Mouse (Mus musculus) hindbrain, embryonic 13.5 days (tissue): ENCODE measurements around the gene Map2. TPM values are rescaled to one million over a fixed set of nuclear protein-coding genes. Genes with fewer than 3 reads are reported as not detected.

Experiments
- ATAC-seq: fragments of 200-750 bp; cut with Nextera tagmentation; 2 replicates; pipeline ENCODE4 v1.8.0; 2017; ENCODE audit warnings: moderate TSS enrichment; ENCODE audit not compliant: low FRiP score
- H3K27ac ChIP-seq: fragments of 300-500 bp; sonication (generic); 2 replicates; pipeline ENCODE4 v1.5.1; 2015; ENCODE audit warnings: inconsistent platforms, mild to moderate bottlenecking, moderate library complexity
- H3K27me3 ChIP-seq: fragments of 300-500 bp; sonication (generic); 2 replicates; pipeline ENCODE4 v1.6.1; 2015; ENCODE audit warnings: mild to moderate bottlenecking, inconsistent platforms
- H3K36me3 ChIP-seq: fragments of 300-500 bp; sonication (generic); 2 replicates; pipeline ENCODE4 v1.6.1; 2015; ENCODE audit warnings: mild to moderate bottlenecking, inconsistent platforms
- H3K4me1 ChIP-seq: fragments of 300-500 bp; sonication (generic); replicated peaks from 2 replicates; pipeline ENCODE4 v1.6.1; 2015; ENCODE audit warnings: inconsistent platforms
- H3K4me2 ChIP-seq: fragments of 300-500 bp; sonication (generic); 2 replicates; pipeline ENCODE4 v1.6.1; 2015; ENCODE audit warnings: inconsistent platforms, mild to moderate bottlenecking, moderate library complexity
- H3K4me3 ChIP-seq: fragments of 300-500 bp; sonication (generic); 2 replicates; pipeline ENCODE4 v1.5.1; 2015; ENCODE audit warnings: mild to moderate bottlenecking, inconsistent platforms
- H3K9ac ChIP-seq: fragments of 300-500 bp; sonication (generic); 2 replicates; pipeline ENCODE4 v1.6.1; 2015; ENCODE audit warnings: mild to moderate bottlenecking, inconsistent platforms
- H3K9me3 ChIP-seq: fragments of 300-500 bp; sonication (generic); 2 replicates; pipeline ENCODE4 v1.6.1; 2016; ENCODE audit warnings: inconsistent platforms
- WGBS: fragments of 180-500 bp; shearing (Covaris S2); methylation state at CpG from one replicate; pipeline ENCODE4 v1.1.7; 2015; 5-methylcytosine and 5-hydroxymethylcytosine counted together
- polyA plus RNA-seq: library from polyadenylated mRNA; unstranded; fragments of >200 nt; fragmentation: Nextera tagmentation; extraction: Ambion mirVana; gene quantifications from 2 replicates; pipeline ENCODE4 v1.2.1, GENCODE M21; 2015

The Map2 gene
- polyA plus RNA-seq, 1 experiment from 2014 or later, result 445 TPM

- WGBS, result 73% methylated on average over 4 of the region's 4 CpGs
- no peaks in the 10 kb centered on the region for H3K9me3 ChIP-seq
- no peak overlapping the region for H3K4me2 ChIP-seq
- no peak overlapping the region for H3K9ac ChIP-seq
- no peak overlapping the region for H3K4me3 ChIP-seq
- 0 out of 2 replicates have a peak overlapping the region, but pooled peaks have one; percentile 26 for H3K27ac ChIP-seq
- peaks cover 17% of the 10 kb centered on the region for H3K4me1 ChIP-seq
- H3K27me3 ChIP-seq, result no peaks in the 10 kb centered on the region
- no peak for ATAC-seq
- peaks cover 43% of the 10 kb centered on the region for H3K36me3 ChIP-seq
Observed at GRCm38 (mm10) chr1:66365600-66365999, 190.5 kb downstream of the Map2 start.

DNA sequence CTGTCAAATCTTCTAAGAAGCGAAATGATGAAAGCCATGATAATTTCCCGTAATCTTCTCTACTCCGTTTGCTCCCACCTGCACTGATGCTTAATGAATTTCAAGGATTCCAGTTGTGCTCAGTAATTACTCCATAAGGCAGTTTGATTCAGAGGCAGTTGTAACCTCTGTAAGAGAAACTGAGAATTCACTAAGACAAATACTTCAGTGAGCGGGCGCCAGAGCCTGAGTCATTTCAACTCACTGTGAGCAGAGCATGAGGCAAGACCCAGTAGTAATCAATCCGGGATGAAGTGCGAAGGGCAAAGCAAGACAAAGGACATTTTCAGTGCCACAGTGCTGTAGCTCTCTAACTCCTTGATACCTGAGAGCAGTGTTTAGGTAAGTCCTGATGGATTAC, 194.4 kb downstream of the Map2 start:
- ATAC-seq, result no peak
- no peak overlapping the region for H3K4me2 ChIP-seq
- H3K9me3 ChIP-seq, result no peaks in the 10 kb centered on the region
- peaks cover 39% of the 10 kb centered on the region for H3K36me3 ChIP-seq
- H3K4me3 ChIP-seq, result no peak overlapping the region
- H3K9ac ChIP-seq, result no peak overlapping the region
- H3K27me3 ChIP-seq, result no peaks in the 10 kb centered on the region
- H3K4me1 ChIP-seq, result 0 out of 2 replicates have a peak, but pooled peaks cover 2% of the 10 kb centered on the region
- H3K27ac ChIP-seq, result peak overlapping the region; percentile 52; the same call in 1 of the 2 replicates
- 79% methylated on average over 7 of the region's 7 CpGs for WGBS

DNA sequence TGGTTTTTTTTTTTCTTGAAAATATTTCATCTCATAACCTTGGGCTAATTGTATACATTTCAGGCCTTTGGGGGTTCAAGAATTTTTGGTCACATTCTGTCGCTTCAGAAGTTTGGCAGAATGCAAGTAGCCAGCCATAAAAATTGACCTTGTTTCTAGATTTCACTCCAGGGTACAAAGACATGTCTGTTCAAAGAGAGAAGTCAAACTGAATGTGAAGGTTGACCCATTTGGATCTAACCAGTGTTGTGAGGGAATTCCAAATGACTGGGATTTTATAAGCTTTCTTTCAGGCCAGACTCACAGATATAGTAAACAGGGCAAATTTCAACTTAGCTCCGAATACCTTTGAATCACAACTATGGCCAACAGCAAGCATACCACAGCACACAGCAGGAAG, 196.3 kb downstream of the Map2 start:
- Histone ChIP-seq H3K4me1 (no peaks in the 10 kb centered on the region), H3K9me3 (no peaks in the 10 kb centered on the region), H3K36me3 (peaks cover 26% of the 10 kb centered on the region), H3K27ac (no peak overlapping the region), H3K4me2 (no peak overlapping the region), H3K4me3 (no peak overlapping the region), H3K9ac (no peak overlapping the region), H3K27me3 (no peaks in the 10 kb centered on the region)
- no peak for ATAC-seq
- WGBS, result 75% methylated on average over 2 of the region's 2 CpGs

DNA sequence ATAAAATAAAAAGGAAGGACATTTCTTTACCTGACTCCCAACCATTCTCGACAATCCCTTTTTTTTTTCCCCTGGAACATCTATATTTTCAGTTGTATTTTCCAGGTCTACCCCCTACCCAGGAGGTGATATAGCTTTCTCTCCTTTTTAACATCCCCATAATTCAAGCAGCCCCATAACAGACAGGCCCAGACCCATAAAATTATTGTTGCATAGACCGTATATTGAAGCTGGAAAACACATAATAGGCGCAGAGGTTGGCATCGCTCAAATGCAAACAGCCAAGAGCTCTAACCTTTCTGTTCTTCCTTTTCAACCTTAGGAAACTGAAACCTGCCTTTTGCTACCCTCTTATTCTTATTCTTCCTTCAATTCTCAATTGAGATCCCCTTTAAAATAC, 211.2 kb downstream of the Map2 start:
- Histone ChIP-seq H3K27me3 (no peaks in the 10 kb centered on the region), H3K36me3 (peaks cover 4% of the 10 kb centered on the region), H3K4me1 (peaks cover 47% of the 10 kb centered on the region), H3K9ac (peak overlapping the region; percentile 60), H3K9me3 (no peaks in the 10 kb centered on the region), H3K27ac (peak overlapping the region; percentile 97), H3K4me3 (peak overlapping the region; percentile 42), H3K4me2 (peak overlapping the region; percentile 57)
- peak; percentile 57 for ATAC-seq
- WGBS, result 34% methylated on average over 4 of the region's 4 CpGs

- Histone ChIP-seq H3K4me2 (peak overlapping the region; percentile 57), H3K4me3 (peak overlapping the region; percentile 42), H3K36me3 (peaks cover 4% of the 10 kb centered on the region; the same call in 1 of the 2 replicates), H3K27me3 (no peaks in the 10 kb centered on the region), H3K4me1 (peaks cover 47% of the 10 kb centered on the region), H3K9ac (peak overlapping the region; percentile 60), H3K9me3 (no peaks in the 10 kb centered on the region), H3K27ac (peak overlapping the region; percentile 97)
- 16% methylated on average over 10 of the region's 10 CpGs for WGBS
- peak; percentile 96 for ATAC-seq
Observed at GRCm38 (mm10) chr1:66386751-66387452, 211.8 kb downstream of the Map2 start.

- peak; percentile 52 for ATAC-seq
- Histone ChIP-seq H3K4me2 (peak overlapping the region; percentile 55), H3K36me3 (no peaks in the 10 kb centered on the region), H3K9me3 (no peaks in the 10 kb centered on the region), H3K4me1 (peaks cover 47% of the 10 kb centered on the region), H3K4me3 (peak overlapping the region; percentile 30), H3K27ac (peak overlapping the region; percentile 87), H3K27me3 (no peaks in the 10 kb centered on the region), H3K9ac (peak overlapping the region; percentile 60)
- WGBS, result 24% methylated on average over 8 of the region's 8 CpGs
Observed at GRCm38 (mm10) chr1:66388561-66388960, 213.5 kb downstream of the Map2 start.

GRCm38 (mm10) chr1:66394944-66395637, 220.0 kb downstream of the Map2 start:
- WGBS, result 30% methylated on average over 8 of the region's 8 CpGs
- Histone ChIP-seq H3K27me3 (no peaks in the 10 kb centered on the region), H3K4me3 (no peak overlapping the region), H3K4me1 (peaks cover 32% of the 10 kb centered on the region), H3K4me2 (peak overlapping the region; percentile 16; the same call in 1 of the 2 replicates), H3K9ac (no peak overlapping the region), H3K9me3 (no peaks in the 10 kb centered on the region), H3K27ac (peak overlapping the region; percentile 55), H3K36me3 (peaks cover 7% of the 10 kb centered on the region)
- ATAC-seq, result no peak

GRCm38 (mm10) chr1:66395826-66396225, 220.8 kb downstream of the Map2 start:
- Histone ChIP-seq H3K9ac (no peak overlapping the region), H3K4me3 (no peak overlapping the region), H3K27me3 (no peaks in the 10 kb centered on the region), H3K9me3 (no peaks in the 10 kb centered on the region), H3K36me3 (peaks cover 11% of the 10 kb centered on the region), H3K4me2 (no peak overlapping the region), H3K27ac (peak overlapping the region; percentile 62), H3K4me1 (peaks cover 28% of the 10 kb centered on the region)
- ATAC-seq, result no peak
- 42% methylated on average over 2 of the region's 2 CpGs for WGBS

GRCm38 (mm10) chr1:66401902-66402301, 226.8 kb downstream of the Map2 start:
- peaks cover 10% of the 10 kb centered on the region for H3K4me1 ChIP-seq
- no peak overlapping the region for H3K4me3 ChIP-seq
- no peaks in the 10 kb centered on the region for H3K9me3 ChIP-seq
- no peak overlapping the region for H3K9ac ChIP-seq
- peaks cover 53% of the 10 kb centered on the region for H3K36me3 ChIP-seq
- no peaks in the 10 kb centered on the region for H3K27me3 ChIP-seq
- ATAC-seq, result 0 out of 2 replicates have a peak, but pooled peaks have one; percentile 16
- H3K27ac ChIP-seq, result no peak overlapping the region
- no peak overlapping the region for H3K4me2 ChIP-seq
- WGBS, result 23% methylated on average over 9 of the region's 9 CpGs

GRCm38 (mm10) chr1:66407270-66407967, 232.3 kb downstream of the Map2 start:
- ATAC-seq, result peak; percentile 66
- Histone ChIP-seq H3K4me2 (no peak overlapping the region), H3K9ac (no peak overlapping the region), H3K36me3 (peaks cover 65% of the 10 kb centered on the region), H3K27ac (peak overlapping the region; percentile 52), H3K4me1 (peaks cover 8% of the 10 kb centered on the region; the same call in 1 of the 2 replicates), H3K27me3 (no peaks in the 10 kb centered on the region), H3K4me3 (no peak overlapping the region), H3K9me3 (no peaks in the 10 kb centered on the region)
- 42% methylated on average over 13 of the region's 13 CpGs for WGBS

GRCm38 (mm10) chr1:66418360-66418759, 243.3 kb downstream of the Map2 start:
- Histone ChIP-seq H3K27ac (no peak overlapping the region), H3K4me3 (no peak overlapping the region), H3K4me1 (no peaks in the 10 kb centered on the region), H3K4me2 (no peak overlapping the region), H3K9me3 (no peaks in the 10 kb centered on the region), H3K36me3 (peaks cover 66% of the 10 kb centered on the region), H3K27me3 (no peaks in the 10 kb centered on the region), H3K9ac (no peak overlapping the region)
- ATAC-seq, result no peak

GRCm38 (mm10) chr1:66426073-66426472, 251.0 kb downstream of the Map2 start:
- Histone ChIP-seq H3K9me3 (no peaks in the 10 kb centered on the region), H3K36me3 (peaks cover 69% of the 10 kb centered on the region), H3K4me1 (no peaks in the 10 kb centered on the region), H3K4me2 (no peak overlapping the region), H3K9ac (no peak overlapping the region), H3K4me3 (no peak overlapping the region), H3K27ac (no peak overlapping the region), H3K27me3 (no peaks in the 10 kb centered on the region)
- 95% methylated on average over 5 of the region's 5 CpGs for WGBS
- ATAC-seq, result no peak
